Mouse (Mus musculus) liver, embryonic 14.5 days (tissue): ENCODE measurements around the gene Rhbdf2.
A peak's percentile ranks its signal among the peaks of the same experiment; 100 is the strongest.

Experiments
- CTCF ChIP-seq: IDR thresholded peaks from 2 replicates; pipeline ENCODE4 v1.5.1; 2016; ENCODE audit warnings: antibody characterized with exemption, low read depth, control low read depth
- EP300 ChIP-seq: IDR thresholded peaks from 2 replicates; pipeline ENCODE4 v1.6.1; 2016; ENCODE audit warnings: antibody characterized with exemption, low read depth

- no peak for TF ChIP-seq EP300
- peak; percentile 68 for TF ChIP-seq CTCF
These were observed 45.4 kb downstream of the Rhbdf2 start, which contains the start of gene Ube2o for GRCm38 (mm10) chr11:116581376-116581814.
